In the genomic region with DNA sequence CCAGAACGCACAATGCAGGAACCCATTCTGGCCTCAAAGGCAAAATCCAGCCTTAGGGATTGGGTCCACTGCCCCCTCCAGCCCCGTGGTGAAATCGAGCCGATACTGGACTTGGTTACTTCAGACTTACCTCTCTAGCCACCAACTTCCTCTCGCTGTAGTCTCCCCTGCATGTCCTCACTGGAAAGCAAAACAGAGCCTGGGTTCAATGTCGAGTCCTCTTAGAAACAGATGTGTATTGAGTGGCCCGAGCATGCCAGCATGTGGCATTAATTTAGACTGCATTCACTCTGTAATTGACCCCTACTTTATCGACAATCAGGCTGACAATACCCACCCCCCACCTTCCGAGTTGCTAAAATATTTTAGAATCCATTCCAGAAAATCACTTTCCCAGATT, we compare ENCODE assay signal across 22 mouse cellular contexts. TPM values are rescaled to one million over a fixed set of nuclear protein-coding genes. Genes with fewer than 3 reads are reported as not detected.
DNase-seq lines count a peak whose midpoint lies in the region; ATAC-seq and TF ChIP-seq lines count a peak whose summit lies in the region.
"Had no signal": no experiment of that assay in that cellular context is flagged by ENCODE, and none has a peak within 500 bp of the region (broad histone marks: within the 10 kb centered on the region; RNA-seq: fewer than 3 reads in every experiment).

No protein-coding gene starts in this region.

- 0 out of 2 replicates have a peak overlapping the region, but pooled peaks have one; percentile 5 for H3K9ac ChIP-seq in limb, embryonic 14.5 days (ENCODE audit: low read depth, low read length, severe bottlenecking)
- H3K9ac ChIP-seq: liver, embryonic 15.5 days; lung, embryonic 15.5 days; stomach, embryonic 15.5 days had no signal

- H3K4me1 ChIP-seq in limb, embryonic 14.5 days (ENCODE audit: control insufficient read depth, insufficient read depth, low read length) = peaks cover 8% of the 10 kb centered on the region
- H3K4me1 ChIP-seq in thymus, adult 2 months (replicated peaks; ENCODE audit: control insufficient read depth, insufficient read depth, low read length) = no peaks in the 10 kb centered on the region; the same call in 1 of the 2 replicates
- H3K4me1 ChIP-seq: heart, embryonic 10.5 days; liver, embryonic 15.5 days had no signal

- peak; percentile 71 for DNase-seq in embryo, embryonic 10 days (ENCODE audit: low spot score)
- peak; percentile 19 for DNase-seq in embryo, embryonic 9.5 days (ENCODE audit: extremely low spot score)
- peak; percentile 75 for DNase-seq in forelimb bud, embryonic 11.5 days (ENCODE audit: low read depth, low spot score)
- peak; percentile 30 for DNase-seq in limb, embryonic 14.5 days (ENCODE audit: low spot score)
- no peak for DNase-seq in thymus, adult 2 months
- no peak for DNase-seq in c-Kit-positive CD71-positive TER-119-positive erythroid progenitor cells, embryonic 14.5 days (ENCODE audit: low spot score)
- no peak for DNase-seq in right cerebral cortex, postnatal 4 days
- DNase-seq: adrenal gland, postnatal 10 days; cerebellum, adult 2 months; cerebellum, postnatal 25 days; gastrocnemius, adult 2 months; kidney, postnatal 25 days; liver; lung, postnatal 4 days had no signal

- H3K4me3 ChIP-seq in limb, embryonic 14.5 days (replicated peaks; ENCODE audit: low read length) = no peak overlapping the region
- no peak overlapping the region for H3K4me3 ChIP-seq in thymus, adult 2 months (ENCODE audit: control insufficient read depth, insufficient read depth, low read length)
- H3K4me3 ChIP-seq: gastrocnemius, adult 2 months; heart, embryonic 10.5 days; layer of hippocampus, adult 2 months; liver, embryonic 15.5 days; lung, embryonic 15.5 days; midbrain, embryonic 10.5 days; stomach, embryonic 15.5 days had no signal

- H3K36me3 ChIP-seq in limb, embryonic 14.5 days (ENCODE audit: control insufficient read depth, insufficient read depth, low read length) = no peaks in the 10 kb centered on the region
- H3K36me3 ChIP-seq in thymus, adult 2 months (ENCODE audit: control insufficient read depth, insufficient read depth, low read length) = no peaks in the 10 kb centered on the region
- H3K36me3 ChIP-seq: heart, embryonic 10.5 days; liver, embryonic 15.5 days; lung, embryonic 15.5 days; midbrain, embryonic 10.5 days; stomach, embryonic 15.5 days had no signal

- no peaks in the 10 kb centered on the region for H3K9me3 ChIP-seq in limb, embryonic 14.5 days (ENCODE audit: control insufficient read depth, low read length)
- H3K9me3 ChIP-seq: heart, embryonic 10.5 days; liver, embryonic 15.5 days; lung, embryonic 15.5 days; midbrain, embryonic 10.5 days; stomach, embryonic 15.5 days had no signal

- no peaks in the 10 kb centered on the region for H3K27me3 ChIP-seq in limb, embryonic 14.5 days (ENCODE audit: control insufficient read depth, insufficient read depth, low read length)
- no peaks in the 10 kb centered on the region for H3K27me3 ChIP-seq in thymus, adult 2 months (ENCODE audit: control insufficient read depth, insufficient read depth, low read length)
- H3K27me3 ChIP-seq: liver, embryonic 15.5 days; lung, embryonic 15.5 days; stomach, embryonic 15.5 days had no signal

- 22% methylated on average over 9 of the region's 9 CpGs for WGBS in limb, embryonic 14.5 days
- WGBS in thymus, adult 2 months = 71% methylated on average over 9 of the region's 9 CpGs

- 0 out of 2 replicates have a peak, but pooled peaks have one; percentile 17 for ATAC-seq in limb, embryonic 14.5 days (ENCODE audit: low FRiP score, low read depth)
- ATAC-seq: intestine, postnatal 0 days; Patski had no signal

- no peak for TF ChIP-seq CTCF in thymus, adult 2 months (IDR thresholded peaks at IDR 0.05; ENCODE audit: borderline replicate concordance, control insufficient read depth, extremely low read depth, insufficient read depth, low read length, poor library complexity)

- no peak for TF ChIP-seq POLR2A in limb, embryonic 14.5 days (IDR thresholded peaks at IDR 0.05; ENCODE audit: borderline replicate concordance, extremely low read depth, insufficient read depth, insufficient read length)
- no peak for TF ChIP-seq POLR2A in thymus, adult 2 months (IDR thresholded peaks at IDR 0.05; ENCODE audit: control insufficient read depth, extremely low read depth, insufficient read depth, low read length, poor library complexity)

- H3K27ac ChIP-seq in limb, embryonic 14.5 days (replicated peaks; ENCODE audit: low read depth, low read length) = no peak overlapping the region
- no peak overlapping the region for H3K27ac ChIP-seq in thymus, adult 2 months (ENCODE audit: control insufficient read depth, insufficient read depth, low read length)
- H3K27ac ChIP-seq: gastrocnemius, adult 2 months; heart, embryonic 10.5 days; layer of hippocampus, adult 2 months; liver, embryonic 15.5 days; lung, embryonic 15.5 days; midbrain, embryonic 10.5 days; stomach, embryonic 15.5 days had no signal

- H3K4me2 ChIP-seq in limb, embryonic 14.5 days (replicated peaks; ENCODE audit: low read depth, low read length, severe bottlenecking) = 0 out of 2 replicates have a peak overlapping the region, but pooled peaks have one; percentile 10
- H3K4me2 ChIP-seq: liver, embryonic 15.5 days; lung, embryonic 15.5 days; stomach, embryonic 15.5 days had no signal

RNA-seq across cellular contexts. Expression of a gene that starts 19.8 kb away (rescaled TPM):
- polyA plus RNA-seq in limb, embryonic 14.5 days (2012; rRNA removed) = 23.7 and 24.4 TPM in 2 replicates
- 26.1 and 26.6 TPM in 2 replicates for polyA plus RNA-seq in limb, embryonic 14.5 days (2014; fragmentation: Nextera tagmentation; extraction: Ambion mirVana)
- 16.0 and 19.8 TPM in 2 replicates for polyA plus RNA-seq in thymus, adult 2 months (2012; rRNA removed)

Comparison
In these comparisons a context has a peak if more than half of its experiments do, and no peak if none do; other contexts are left out.
1. DNase-seq: peak in embryo, embryonic 10 days (single experiment), embryo, embryonic 9.5 days (single experiment), forelimb bud, embryonic 11.5 days (single experiment) and limb, embryonic 14.5 days (single experiment); none in thymus, adult 2 months (single experiment), c-Kit-positive CD71-positive TER-119-positive erythroid progenitor cells, embryonic 14.5 days (single experiment) and right cerebral cortex, postnatal 4 days (single experiment).